Mouse (Mus musculus) cortical plate, adult 2 months (tissue): ENCODE data around the gene Plcl2. TPM values are rescaled to one million over a fixed set of nuclear protein-coding genes. Genes with fewer than 3 reads are reported as not detected.
"Not testable (repeated sequence)": the region's sequence is repeated elsewhere in the genome, so short reads cannot be mapped to it uniquely, and the experiment has no call there.

Experiments
- H3K27ac ChIP-seq: fragments of 200-500 bp; 2 replicates; pipeline ENCODE4 v1.5.1; 2012; ENCODE audit warnings: low read length, control low read depth, inconsistent platforms; ENCODE audit not compliant: insufficient read depth
- H3K4me1 ChIP-seq: fragments of 200-500 bp; 2 replicates; pipeline ENCODE4 v1.6.1; 2011; ENCODE audit warnings: low read length; ENCODE audit not compliant: control insufficient read depth, insufficient read depth
- H3K4me3 ChIP-seq: fragments of 200-500 bp; 2 replicates; pipeline ENCODE4 v1.5.1; 2011; ENCODE audit warnings: mild to moderate bottlenecking, low read length, control low read depth; ENCODE audit not compliant: insufficient read depth
- CTCF ChIP-seq: fragments of 200-500 bp; IDR thresholded peaks from 2 replicates; pipeline ENCODE4 v1.5.1; 2011; ENCODE audit warnings: mild to moderate bottlenecking, control low read depth, low read length; ENCODE audit not compliant: insufficient read depth; ENCODE audit errors: extremely low read depth
- POLR2A ChIP-seq: fragments of 200-500 bp; IDR thresholded peaks from 2 replicates; pipeline ENCODE4 v1.6.1; 2011; ENCODE audit warnings: mild to moderate bottlenecking, low read length, control low read depth; ENCODE audit not compliant: insufficient read depth; ENCODE audit errors: extremely low read depth
- polyA plus RNA-seq: library from polyadenylated mRNA; depleted of rRNA; stranded (reverse); fragments of >200 nt; gene quantifications from 2 replicates; pipeline ENCODE4 v1.2.3, GENCODE M21; 2012

Plcl2 gene
- polyA plus RNA-seq, 1 experiment, result 39.3 TPM

- H3K27ac ChIP-seq, result no peak overlapping the region
Observed at GRCm38 (mm10) chr17:50587941-50588340, 78.7 kb downstream of the Plcl2 start.

GRCm38 (mm10) chr17:50600178-50600577 lies 91.0 kb downstream of the Plcl2 start:
- Histone ChIP-seq H3K4me1 (peaks cover 7% of the 10 kb centered on the region), H3K27ac (no peak overlapping the region), H3K4me3 (no peak overlapping the region)
- TF ChIP-seq CTCF, result no peak
- no peak for TF ChIP-seq POLR2A

More at GRCm38 (mm10) chr17:50587941-50588340, 78.7 kb downstream of the Plcl2 start:
- peaks cover 9% of the 10 kb centered on the region for H3K4me1 ChIP-seq
- no peak for TF ChIP-seq CTCF
- no peak for TF ChIP-seq POLR2A
- no peak overlapping the region for H3K4me3 ChIP-seq

DNA sequence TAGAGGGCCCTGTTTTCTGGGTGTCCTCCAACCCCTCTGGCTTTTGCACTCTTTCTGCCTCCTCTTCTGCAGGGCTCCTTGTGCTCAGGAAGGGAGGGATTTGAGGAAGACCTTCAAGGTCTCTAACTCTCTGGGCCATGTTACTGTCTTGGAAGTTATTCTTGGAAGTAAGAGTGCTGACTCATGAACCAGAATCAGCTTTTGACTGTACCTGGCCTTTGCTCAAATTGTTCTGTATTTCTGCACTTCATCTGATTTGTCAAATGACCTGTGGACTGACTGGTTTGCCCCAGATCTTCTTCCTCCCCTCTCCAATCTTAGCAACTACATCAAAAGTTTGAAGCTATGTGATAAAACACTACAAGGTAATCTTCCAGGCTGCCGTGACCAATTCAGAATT lies 91.5 kb downstream of the Plcl2 start:
- no peak for TF ChIP-seq POLR2A
- TF ChIP-seq CTCF, result no peak
- Histone ChIP-seq H3K27ac (no peak overlapping the region), H3K4me1 (peaks cover 7% of the 10 kb centered on the region), H3K4me3 (no peak overlapping the region)

DNA sequence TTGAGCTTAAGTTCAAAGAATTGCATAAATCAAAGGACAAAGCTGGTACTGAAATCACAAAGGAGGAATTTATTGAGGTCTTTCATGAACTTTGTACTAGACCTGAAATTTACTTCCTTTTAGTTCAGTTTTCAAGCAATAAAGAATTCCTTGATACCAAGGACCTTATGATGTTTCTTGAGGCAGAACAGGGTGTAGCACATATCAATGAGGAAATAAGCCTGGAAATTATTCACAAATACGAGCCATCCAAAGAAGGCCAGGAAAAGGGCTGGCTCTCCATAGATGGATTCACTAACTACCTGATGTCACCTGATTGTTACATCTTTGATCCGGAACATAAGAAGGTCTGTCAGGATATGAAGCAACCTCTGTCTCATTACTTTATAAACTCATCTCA lies 97.7 kb downstream of the Plcl2 start:
- Histone ChIP-seq H3K27ac (no peak overlapping the region), H3K4me1 (0 out of 2 replicates have a peak, but pooled peaks cover 2% of the 10 kb centered on the region), H3K4me3 (no peak overlapping the region)
- TF ChIP-seq POLR2A (no peak), CTCF (no peak)

DNA sequence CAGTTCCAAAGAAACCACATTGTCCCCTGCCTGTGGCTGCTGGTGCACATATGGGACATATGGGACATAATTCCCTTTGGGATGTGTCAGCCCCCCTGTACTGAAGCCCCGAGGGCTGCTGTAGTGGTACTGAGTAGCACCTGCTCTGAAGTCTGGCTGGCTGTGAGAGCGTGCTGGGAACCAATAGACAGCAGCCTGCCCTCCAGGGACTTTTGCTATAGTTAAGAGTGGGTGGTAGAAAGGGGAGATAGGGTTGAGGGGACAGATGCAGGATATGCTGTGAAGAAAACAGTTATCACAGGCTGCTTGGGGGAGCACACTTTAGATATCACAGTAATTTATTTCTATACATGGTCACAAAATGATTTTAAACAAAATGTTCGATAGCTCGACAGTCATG lies 100.7 kb downstream of the Plcl2 start:
- Histone ChIP-seq H3K27ac (no peak overlapping the region), H3K4me3 (no peak overlapping the region), H3K4me1 (no peaks in the 10 kb centered on the region)
- TF ChIP-seq CTCF (no peak), POLR2A (no peak)

- TF ChIP-seq POLR2A (no peak), CTCF (no peak)
- H3K27ac ChIP-seq, result no peak overlapping the region
- no peak overlapping the region for H3K4me3 ChIP-seq
- H3K4me1 ChIP-seq, result peaks cover 2% of the 10 kb centered on the region; the same call in 1 of the 2 replicates
Observed at GRCm38 (mm10) chr17:50620794-50621537, 111.8 kb downstream of the Plcl2 start.

- TF ChIP-seq POLR2A (no peak), CTCF (no peak)
- H3K4me3 ChIP-seq, result no peak overlapping the region
- H3K27ac ChIP-seq, result no peak overlapping the region
- peaks cover 3% of the 10 kb centered on the region; the same call in 1 of the 2 replicates for H3K4me1 ChIP-seq
Observed at GRCm38 (mm10) chr17:50621996-50622395, 112.8 kb downstream of the Plcl2 start.

- Histone ChIP-seq H3K4me1 (peaks cover 8% of the 10 kb centered on the region; the same call in 1 of the 2 replicates), H3K4me3 (no peak overlapping the region), H3K27ac (no peak overlapping the region)
- TF ChIP-seq CTCF (no peak), POLR2A (no peak)
Observed at GRCm38 (mm10) chr17:50625584-50625983, 116.4 kb downstream of the Plcl2 start.

GRCm38 (mm10) chr17:50627658-50628057 lies 118.5 kb downstream of the Plcl2 start:
- H3K4me1 ChIP-seq, result peaks cover 8% of the 10 kb centered on the region; the same call in 1 of the 2 replicates
- H3K4me3 ChIP-seq, result no peak overlapping the region
- H3K27ac ChIP-seq, result no peak overlapping the region
- TF ChIP-seq POLR2A, result no peak

- TF ChIP-seq CTCF (no peak), POLR2A (no peak)
- H3K4me1 ChIP-seq, result peaks cover 7% of the 10 kb centered on the region; the same call in 1 of the 2 replicates
- no peak overlapping the region for H3K4me3 ChIP-seq
- H3K27ac ChIP-seq, result no peak overlapping the region
Observed at GRCm38 (mm10) chr17:50628716-50629115, 119.5 kb downstream of the Plcl2 start.

DNA sequence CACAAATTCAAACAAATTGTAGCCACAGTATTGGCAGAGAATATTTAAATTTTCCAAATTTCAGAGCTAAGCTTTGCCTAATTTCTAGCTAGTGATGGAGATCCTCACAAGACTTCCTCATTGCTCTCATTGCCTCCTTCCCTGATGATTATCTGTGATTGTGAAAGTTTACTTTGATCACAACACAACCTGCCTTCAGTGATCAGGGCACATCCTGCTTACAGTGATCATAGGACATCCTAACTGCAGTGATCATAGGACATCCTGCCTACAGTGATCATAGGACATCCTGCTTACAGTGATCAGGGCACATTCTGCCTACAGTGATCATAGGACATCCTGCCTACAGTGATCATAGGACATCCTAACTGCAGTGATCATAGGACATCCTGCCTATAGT lies 121.8 kb downstream of the Plcl2 start:
- H3K4me3 ChIP-seq, H3K4me1 ChIP-seq, H3K27ac ChIP-seq: not testable (repeated sequence)
